Mouse (Mus musculus): ENCODE data around the gene Pacsin3. TPM values are rescaled to one million over a fixed set of nuclear protein-coding genes. Genes with fewer than 3 reads are reported as not detected.
A peak's percentile ranks its signal among the peaks of the same experiment; 100 is the strongest.

Gene Pacsin3
- total RNA-seq, 2 experiments from 2014 or later = 311 to 416 TPM

DNA sequence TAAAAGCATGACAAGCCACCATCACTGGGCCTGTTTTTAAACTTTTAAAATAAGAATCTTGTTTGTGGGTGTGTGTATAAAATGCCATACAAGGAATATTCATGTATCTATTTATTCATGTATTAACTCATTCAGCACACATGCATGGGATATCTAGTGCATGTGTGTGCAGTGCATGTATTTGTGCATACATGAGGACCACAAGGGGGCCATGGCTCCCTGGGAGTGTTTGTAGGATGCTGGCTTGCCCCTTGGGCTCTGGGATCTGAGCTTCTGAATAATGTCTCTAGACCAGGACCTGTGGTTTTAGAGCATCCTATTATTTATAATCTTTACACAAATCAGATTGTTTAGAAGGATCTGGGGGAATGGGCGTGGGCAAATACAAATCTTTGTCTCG is 45.0 kb downstream of the Pacsin3 start:
- DNase-seq (ENCODE audit: low spot score) = no peak

DNA sequence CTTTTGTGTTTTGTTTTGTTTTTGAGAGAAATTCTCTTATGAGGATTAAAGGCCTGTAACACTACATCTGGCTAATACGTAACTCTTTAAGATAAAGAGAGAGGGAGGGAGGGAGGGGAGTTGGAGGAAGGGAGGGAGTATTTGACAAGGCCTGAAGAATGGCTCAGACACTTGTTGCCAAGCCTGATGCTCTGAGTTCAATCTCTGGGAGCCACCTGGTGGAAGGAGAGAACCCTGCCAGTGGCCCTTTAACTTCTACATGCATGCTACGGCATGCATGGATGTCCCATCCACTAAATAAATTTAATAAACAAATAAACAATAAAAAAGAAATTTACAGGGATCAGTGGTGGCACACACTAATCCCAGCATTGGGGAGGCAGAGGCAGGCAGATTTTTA is 46.1 kb downstream of the Pacsin3 start:
- DNase-seq (ENCODE audit: low spot score) = no peak

- DNase-seq (ENCODE audit: low spot score) = no peak
These were observed 47.1 kb downstream of the Pacsin3 start for GRCm38 (mm10) chr2:91302845-91303244.

DNA sequence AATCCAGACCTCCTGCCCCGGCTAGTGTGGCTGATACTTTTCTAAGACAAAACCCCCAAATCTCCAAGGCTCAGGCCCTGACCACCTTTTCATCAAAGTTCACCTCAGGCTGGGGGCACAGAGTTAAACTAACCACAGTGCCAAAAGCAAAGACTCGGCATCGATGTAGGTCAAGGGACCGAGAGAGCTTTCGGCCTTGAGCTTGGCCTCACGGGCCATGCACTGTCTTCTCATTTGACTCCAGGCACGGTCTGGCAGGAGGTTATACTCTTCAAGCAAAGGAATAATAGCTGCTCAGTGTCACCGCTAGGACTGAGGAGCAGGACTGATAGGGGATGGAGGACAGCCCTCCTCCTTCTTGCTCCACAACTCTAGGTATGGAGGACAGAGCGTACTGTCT is 50.2 kb downstream of the Pacsin3 start:
- DNase-seq (ENCODE audit: low spot score) = no peak

- no peak for DNase-seq (ENCODE audit: low spot score)
These were observed 50.8 kb downstream of the Pacsin3 start for GRCm38 (mm10) chr2:91306589-91306988.

DNA sequence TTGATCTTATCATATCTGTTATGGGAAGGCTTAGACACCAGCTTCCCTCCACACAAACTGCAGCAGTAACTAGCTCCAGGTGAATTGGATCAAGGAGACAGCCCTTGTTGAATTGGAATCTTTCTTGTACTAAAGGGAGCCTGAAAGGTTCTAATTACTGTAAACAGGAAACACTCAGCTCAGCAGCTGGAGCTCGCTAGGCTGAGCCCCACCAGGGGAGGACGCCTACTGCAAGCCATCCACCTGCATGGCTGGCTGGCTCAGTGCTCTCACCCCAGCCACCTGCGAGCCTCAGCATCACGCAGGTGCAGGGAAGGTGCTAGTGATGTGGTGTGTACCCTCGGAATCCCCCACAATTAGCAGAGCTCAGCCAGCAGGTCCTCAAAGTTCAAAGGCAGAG is 52.9 kb downstream of the Pacsin3 start:
- DNase-seq (ENCODE audit: low spot score) = no peak

DNA sequence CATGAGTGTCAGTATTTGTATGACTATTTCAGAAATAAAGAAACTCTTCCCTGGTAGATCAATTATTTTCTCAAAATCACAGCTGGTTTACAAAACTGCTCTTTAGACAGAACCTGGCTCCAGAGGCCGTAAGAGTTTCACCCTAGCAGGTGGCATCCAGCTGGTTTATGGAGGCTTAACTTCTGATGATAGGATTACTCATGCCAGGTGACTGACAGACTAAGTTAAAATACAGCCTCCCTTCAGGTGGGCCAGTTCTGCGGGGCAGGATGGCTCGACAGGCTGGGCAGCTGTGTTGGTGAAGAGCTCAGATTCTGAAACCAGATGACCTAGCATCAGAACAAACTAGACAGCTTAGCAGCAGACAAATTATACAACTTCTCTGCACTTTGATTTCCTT is 53.8 kb downstream of the Pacsin3 start:
- no peak for DNase-seq (ENCODE audit: low spot score)

DNA sequence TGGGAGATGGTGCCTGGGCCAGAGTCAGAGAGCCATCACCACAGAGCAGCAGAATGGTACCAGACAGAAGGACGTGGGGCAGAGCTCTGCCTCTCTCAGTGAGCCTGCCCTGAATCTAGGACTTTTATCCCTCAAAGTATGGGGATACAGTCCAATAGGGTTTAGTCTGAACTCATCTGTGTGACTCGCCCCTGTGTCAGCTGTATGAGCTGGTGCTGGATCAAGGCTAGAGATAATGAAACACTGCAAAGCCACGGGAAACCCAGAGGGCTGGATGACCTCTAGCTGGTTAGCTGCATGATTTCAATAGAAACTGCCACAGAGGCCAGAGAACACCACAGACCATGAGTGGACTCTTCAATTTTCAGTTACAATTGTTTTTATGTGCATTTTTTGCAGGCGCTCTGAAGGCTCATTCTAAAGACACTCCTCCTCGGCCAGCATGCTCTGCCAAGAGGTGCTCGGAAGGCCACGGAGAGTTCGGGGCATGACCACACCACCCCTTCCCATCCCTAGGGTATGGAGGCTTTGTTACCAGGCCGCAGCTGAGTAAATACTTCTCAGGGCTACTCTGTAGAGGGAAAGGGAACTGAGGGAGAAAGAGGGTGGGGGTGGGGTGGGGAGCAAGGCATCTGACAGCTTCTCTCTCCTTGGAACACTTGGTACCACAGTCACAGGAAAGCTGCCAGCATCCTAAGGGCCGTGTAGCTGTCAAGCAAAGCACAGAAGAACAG is 57.0 kb downstream of the Pacsin3 start:
- peak; percentile 47 for DNase-seq (ENCODE audit: low spot score)

DNA sequence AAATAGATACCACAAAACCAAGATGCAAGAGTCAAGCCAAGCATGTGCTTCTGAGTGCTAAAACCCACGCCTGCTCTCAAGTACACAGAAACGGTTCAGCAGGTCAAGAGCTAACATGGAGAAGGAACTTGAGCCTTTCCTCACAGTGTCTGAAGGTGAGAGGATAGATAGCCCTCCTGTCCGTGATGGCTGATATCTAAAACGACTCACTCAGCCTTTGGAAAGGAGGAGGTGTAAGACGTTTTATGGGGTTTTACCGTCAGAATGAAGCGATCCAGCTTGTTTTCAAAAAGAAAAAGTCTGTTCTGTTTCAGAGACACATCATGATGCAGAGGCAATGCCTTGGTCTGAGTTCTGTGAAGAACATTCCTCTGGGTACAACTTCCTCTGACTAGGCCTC is 58.4 kb downstream of the Pacsin3 start:
- DNase-seq (ENCODE audit: low spot score) = no peak

Other genes starting within 250 kb of the Pacsin3 start
- gene Rapsn, start 220.3 kb upstream of the Pacsin3 start, total RNA-seq (2021) = 10 to 100 TPM; 27.4 to 28.9 TPM
- 100 to 1,000 TPM; 249 to 273 TPM for gene Psmc3, start 201.9 kb upstream of the Pacsin3 start, total RNA-seq (2021)
- 10 to 100 TPM; 16.9 to 19.9 TPM for gene Slc39a13, start 185.5 kb upstream of the Pacsin3 start, total RNA-seq (2021)
- gene Spi1, start 173.6 kb upstream of the Pacsin3 start, total RNA-seq (2021) = 1 to 10 TPM in 1 of 2 experiments, under 1 TPM in 1; 0.43 to 1.1 TPM
- gene Mybpc3, start 137.8 kb upstream of the Pacsin3 start, total RNA-seq (2021) = not detected
- gene Madd, start 72.1 kb upstream of the Pacsin3 start, total RNA-seq (2021) = 1 to 10 TPM; 3.1 to 3.3 TPM
- gene Nr1h3, start 53.1 kb upstream of the Pacsin3 start, total RNA-seq (2021) = 10 to 100 TPM; 22.2 to 24.1 TPM
- gene Acp2, start 53.1 kb upstream of the Pacsin3 start, total RNA-seq (2021) = 10 to 100 TPM; 11.7 to 13.5 TPM
- gene Ddb2, start 19.0 kb upstream of the Pacsin3 start, total RNA-seq (2021) = 1 to 10 TPM; 2.9 TPM
- gene Arfgap2, start 9.0 kb downstream of the Pacsin3 start, total RNA-seq (2021) = 100 to 1,000 TPM; 136 to 146 TPM
- 10 to 100 TPM; 14.4 to 21.7 TPM for gene 1110051M20Rik, start 188.8 kb downstream of the Pacsin3 start, total RNA-seq (2021)
- 1 to 10 TPM; 8.8 to 9.6 TPM for gene Lrp4, start 201.6 kb downstream of the Pacsin3 start, total RNA-seq (2021)

Measured in gastrocnemius, adult 18-20 months (tissue).